Mouse (Mus musculus): ENCODE measurements around the gene Milr1. TPM values are rescaled to one million over a fixed set of nuclear protein-coding genes. Genes with fewer than 3 reads are reported as not detected.
A peak's percentile ranks its signal among the peaks of the same experiment; 100 is the strongest.

Milr1 gene
- polyA plus RNA-seq, 1 experiment from 2014 or later: 1.9 TPM

GRCm38 (mm10) chr11:106760511-106760910, 9.5 kb downstream of the Milr1 start:
- ATAC-seq (ENCODE audit: low read depth): no peak

DNA sequence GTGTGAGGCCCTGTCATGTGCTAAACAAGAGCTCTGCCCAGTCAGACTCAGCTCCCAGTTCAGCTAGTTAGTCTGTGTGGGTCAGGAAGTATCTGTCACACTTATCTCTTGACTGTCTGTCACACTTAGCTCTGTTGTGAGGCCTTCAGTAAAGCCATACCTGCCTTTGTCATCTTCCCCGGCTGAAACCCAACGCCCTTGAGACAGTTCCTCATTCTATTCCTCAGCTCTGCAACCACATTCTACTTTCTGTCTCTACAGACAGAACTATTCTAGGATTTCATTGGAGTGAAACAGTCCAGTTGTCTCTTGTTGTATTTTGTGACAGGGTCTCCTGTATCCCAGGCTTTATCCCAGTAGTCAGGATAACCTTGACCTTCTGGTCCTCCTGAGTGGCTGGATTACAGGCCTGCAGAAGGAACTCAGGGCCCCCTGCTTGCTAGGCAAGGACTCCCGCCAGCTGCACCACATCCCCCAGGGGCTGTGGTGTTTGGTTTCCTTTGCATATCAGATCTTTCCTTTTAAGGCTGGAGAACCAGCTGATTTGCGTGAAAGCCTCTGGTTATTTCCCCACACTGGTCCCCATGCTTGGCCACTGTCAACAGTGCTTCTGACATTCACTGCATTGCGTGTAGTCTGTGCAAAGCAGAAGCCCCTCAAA, 11.2 kb downstream of the Milr1 start:
- peaks cover 12% of the 10 kb centered on the region for H3K36me3 ChIP-seq (ENCODE audit: control insufficient read depth, insufficient read depth, low read length)
- ATAC-seq (ENCODE audit: low read depth): peak; percentile 89
- H3K4me1 ChIP-seq (replicated peaks; ENCODE audit: control insufficient read depth, insufficient read depth, low read length): peaks cover 8% of the 10 kb centered on the region
- 20% methylated on average over 5 of the region's 5 CpGs for WGBS
- H3K4me3 ChIP-seq (ENCODE audit: low read length): no peak overlapping the region
- no peak overlapping the region for H3K9ac ChIP-seq (ENCODE audit: low read length)
- peak overlapping the region; percentile 81 for H3K27ac ChIP-seq (ENCODE audit: low read length)
- H3K9me3 ChIP-seq (ENCODE audit: control insufficient read depth, low read length): no peaks in the 10 kb centered on the region
- no peak overlapping the region for H3K4me2 ChIP-seq (ENCODE audit: low read depth, low read length)
- H3K27me3 ChIP-seq (ENCODE audit: control insufficient read depth, insufficient read depth, low read depth, low read length): no peaks in the 10 kb centered on the region

More at GRCm38 (mm10) chr11:106760511-106760910, 9.5 kb downstream of the Milr1 start:
- 91% methylated on average over 5 of the region's 5 CpGs for WGBS
- Histone ChIP-seq H3K4me1 (replicated peaks; ENCODE audit: control insufficient read depth, insufficient read depth, low read length) (peaks cover 8% of the 10 kb centered on the region), H3K9ac (ENCODE audit: low read length) (no peak overlapping the region), H3K27me3 (ENCODE audit: control insufficient read depth, insufficient read depth, low read depth, low read length) (no peaks in the 10 kb centered on the region), H3K9me3 (ENCODE audit: control insufficient read depth, low read length) (no peaks in the 10 kb centered on the region), H3K4me3 (ENCODE audit: low read length) (no peak overlapping the region), H3K4me2 (ENCODE audit: low read depth, low read length) (no peak overlapping the region), H3K27ac (ENCODE audit: low read length) (no peak overlapping the region), H3K36me3 (ENCODE audit: control insufficient read depth, insufficient read depth, low read length) (no peaks in the 10 kb centered on the region)

- peaks cover 17% of the 10 kb centered on the region for H3K36me3 ChIP-seq (ENCODE audit: control insufficient read depth, insufficient read depth, low read length)
- no peak overlapping the region for H3K4me3 ChIP-seq (ENCODE audit: low read length)
- no peak overlapping the region for H3K4me2 ChIP-seq (ENCODE audit: low read depth, low read length)
- peak; percentile 10; the same call in 1 of the 2 replicates for ATAC-seq (ENCODE audit: low read depth)
- peak overlapping the region; percentile 81 for H3K27ac ChIP-seq (ENCODE audit: low read length)
- 64% methylated on average over 9 of the region's 9 CpGs for WGBS
- H3K27me3 ChIP-seq (ENCODE audit: control insufficient read depth, insufficient read depth, low read depth, low read length): no peaks in the 10 kb centered on the region
- no peak overlapping the region for H3K9ac ChIP-seq (ENCODE audit: low read length)
- peaks cover 2% of the 10 kb centered on the region for H3K9me3 ChIP-seq (ENCODE audit: control insufficient read depth, low read length)
- H3K4me1 ChIP-seq (replicated peaks; ENCODE audit: control insufficient read depth, insufficient read depth, low read length): peaks cover 8% of the 10 kb centered on the region
Observed at GRCm38 (mm10) chr11:106762800-106763185, 11.8 kb downstream of the Milr1 start.

- H3K27me3 ChIP-seq (ENCODE audit: control insufficient read depth, insufficient read depth, low read depth, low read length): no peaks in the 10 kb centered on the region
- no peak overlapping the region for H3K27ac ChIP-seq (ENCODE audit: low read length)
- H3K4me1 ChIP-seq (replicated peaks; ENCODE audit: control insufficient read depth, insufficient read depth, low read length): peaks cover 8% of the 10 kb centered on the region
- H3K36me3 ChIP-seq (ENCODE audit: control insufficient read depth, insufficient read depth, low read length): peaks cover 40% of the 10 kb centered on the region
- H3K9ac ChIP-seq (ENCODE audit: low read length): no peak overlapping the region
- peaks cover 6% of the 10 kb centered on the region for H3K9me3 ChIP-seq (ENCODE audit: control insufficient read depth, low read length)
- no peak overlapping the region for H3K4me2 ChIP-seq (ENCODE audit: low read depth, low read length)
- no peak for ATAC-seq (ENCODE audit: low read depth)
- H3K4me3 ChIP-seq (ENCODE audit: low read length): no peak overlapping the region
- 89% methylated on average over 4 of the region's 4 CpGs for WGBS
Observed at GRCm38 (mm10) chr11:106766611-106767162, 15.7 kb downstream of the Milr1 start.

DNA sequence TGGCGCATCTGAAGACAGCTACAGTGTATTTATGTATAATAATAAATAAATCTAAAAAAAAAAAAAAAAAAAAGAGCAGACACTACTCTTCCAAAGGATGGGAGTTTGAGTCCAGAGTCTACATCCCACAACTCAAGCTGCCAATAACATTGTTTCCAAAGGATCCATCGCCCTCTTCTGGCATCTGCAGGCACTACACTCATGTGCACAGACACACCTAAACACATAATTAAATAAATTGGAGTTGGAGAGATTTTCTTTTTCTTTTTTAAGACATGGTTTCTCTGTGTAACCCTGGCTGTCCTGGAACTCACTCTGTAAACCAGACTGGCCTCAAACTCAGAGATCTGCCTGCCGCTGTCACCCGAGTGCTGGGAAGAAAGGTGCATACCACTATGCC, 16.5 kb downstream of the Milr1 start:
- no peak for ATAC-seq (ENCODE audit: low read depth)
- Histone ChIP-seq H3K36me3 (ENCODE audit: control insufficient read depth, insufficient read depth, low read length) (peaks cover 47% of the 10 kb centered on the region), H3K4me2 (ENCODE audit: low read depth, low read length) (no peak overlapping the region), H3K9ac (ENCODE audit: low read length) (no peak overlapping the region), H3K9me3 (ENCODE audit: control insufficient read depth, low read length) (peaks cover 6% of the 10 kb centered on the region), H3K27ac (ENCODE audit: low read length) (no peak overlapping the region), H3K27me3 (ENCODE audit: control insufficient read depth, insufficient read depth, low read depth, low read length) (no peaks in the 10 kb centered on the region), H3K4me3 (ENCODE audit: low read length) (no peak overlapping the region), H3K4me1 (replicated peaks; ENCODE audit: control insufficient read depth, insufficient read depth, low read length) (peaks cover 5% of the 10 kb centered on the region)
- WGBS: 90% methylated on average over 4 of the region's 4 CpGs

DNA sequence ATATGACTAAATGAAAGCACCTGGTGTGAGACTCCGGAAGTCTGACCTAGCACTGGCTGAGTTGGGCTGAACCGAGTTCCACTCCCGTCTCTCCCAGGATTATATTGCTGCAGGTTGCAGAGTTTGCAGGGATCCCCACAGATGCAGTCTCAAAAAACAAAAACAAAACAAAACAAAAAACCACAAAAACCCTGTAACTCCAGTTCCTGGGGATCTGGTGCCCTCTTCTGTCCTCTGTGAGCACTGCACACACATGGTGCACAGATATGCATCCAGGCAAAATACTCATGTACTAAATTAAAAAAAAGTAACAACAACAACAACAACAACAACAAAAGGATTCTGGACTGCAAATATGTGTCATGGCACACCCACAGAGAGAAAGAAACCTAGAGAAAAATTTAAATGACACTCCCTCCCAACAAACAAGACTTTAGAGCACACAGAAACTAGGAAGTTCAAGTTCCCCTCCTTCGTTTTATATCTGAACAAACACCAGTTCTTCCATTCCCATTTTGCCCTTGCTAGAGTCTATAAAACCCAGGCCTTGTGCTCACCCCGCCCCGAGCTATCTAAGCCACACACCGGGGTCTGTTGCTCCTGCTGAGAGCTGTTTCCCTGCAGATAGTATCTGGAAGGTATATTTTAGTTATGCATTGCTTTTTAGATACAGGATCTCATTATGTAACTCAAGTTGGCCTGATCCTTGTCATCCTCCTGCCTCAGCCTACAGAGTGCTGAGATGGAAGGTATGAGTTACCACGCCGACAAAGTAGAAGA, 19.4 kb downstream of the Milr1 start:
- peaks cover 6% of the 10 kb centered on the region for H3K9me3 ChIP-seq (ENCODE audit: control insufficient read depth, low read length)
- no peak overlapping the region for H3K9ac ChIP-seq (ENCODE audit: low read length)
- no peak overlapping the region for H3K27ac ChIP-seq (ENCODE audit: low read length)
- ATAC-seq (ENCODE audit: low read depth): no peak
- no peaks in the 10 kb centered on the region for H3K27me3 ChIP-seq (ENCODE audit: control insufficient read depth, insufficient read depth, low read depth, low read length)
- WGBS: 97% methylated on average over 9 of the region's 9 CpGs
- H3K4me1 ChIP-seq (replicated peaks; ENCODE audit: control insufficient read depth, insufficient read depth, low read length): no peaks in the 10 kb centered on the region
- peaks cover 68% of the 10 kb centered on the region for H3K36me3 ChIP-seq (ENCODE audit: control insufficient read depth, insufficient read depth, low read length)
- H3K4me2 ChIP-seq (ENCODE audit: low read depth, low read length): no peak overlapping the region
- H3K4me3 ChIP-seq (ENCODE audit: low read length): no peak overlapping the region

- Histone ChIP-seq H3K27me3 (ENCODE audit: control insufficient read depth, insufficient read depth, low read depth, low read length) (no peaks in the 10 kb centered on the region), H3K9ac (ENCODE audit: low read length) (no peak overlapping the region), H3K4me1 (replicated peaks; ENCODE audit: control insufficient read depth, insufficient read depth, low read length) (no peaks in the 10 kb centered on the region), H3K36me3 (ENCODE audit: control insufficient read depth, insufficient read depth, low read length) (peaks cover 48% of the 10 kb centered on the region), H3K4me3 (ENCODE audit: low read length) (no peak overlapping the region), H3K27ac (ENCODE audit: low read length) (no peak overlapping the region), H3K4me2 (ENCODE audit: low read depth, low read length) (no peak overlapping the region), H3K9me3 (ENCODE audit: control insufficient read depth, low read length) (0 out of 2 replicates have a peak, but pooled peaks cover 2% of the 10 kb centered on the region)
- WGBS: 91% methylated on average over 9 of the region's 9 CpGs
- ATAC-seq (ENCODE audit: low read depth): no peak
Observed at GRCm38 (mm10) chr11:106773061-106773460, 22.0 kb downstream of the Milr1 start.

GRCm38 (mm10) chr11:106776960-106777359, 25.9 kb downstream of the Milr1 start:
- no peak overlapping the region for H3K27ac ChIP-seq (ENCODE audit: low read length)
- H3K9me3 ChIP-seq (ENCODE audit: control insufficient read depth, low read length): no peaks in the 10 kb centered on the region
- H3K36me3 ChIP-seq (ENCODE audit: control insufficient read depth, insufficient read depth, low read length): peaks cover 35% of the 10 kb centered on the region
- H3K4me3 ChIP-seq (ENCODE audit: low read length): no peak overlapping the region
- no peaks in the 10 kb centered on the region for H3K4me1 ChIP-seq (replicated peaks; ENCODE audit: control insufficient read depth, insufficient read depth, low read length)
- H3K4me2 ChIP-seq (ENCODE audit: low read depth, low read length): no peak overlapping the region
- ATAC-seq (ENCODE audit: low read depth): no peak
- H3K9ac ChIP-seq (ENCODE audit: low read length): no peak overlapping the region
- 85% methylated on average over 4 of the region's 4 CpGs for WGBS
- H3K27me3 ChIP-seq (ENCODE audit: control insufficient read depth, insufficient read depth, low read depth, low read length): no peaks in the 10 kb centered on the region

DNA sequence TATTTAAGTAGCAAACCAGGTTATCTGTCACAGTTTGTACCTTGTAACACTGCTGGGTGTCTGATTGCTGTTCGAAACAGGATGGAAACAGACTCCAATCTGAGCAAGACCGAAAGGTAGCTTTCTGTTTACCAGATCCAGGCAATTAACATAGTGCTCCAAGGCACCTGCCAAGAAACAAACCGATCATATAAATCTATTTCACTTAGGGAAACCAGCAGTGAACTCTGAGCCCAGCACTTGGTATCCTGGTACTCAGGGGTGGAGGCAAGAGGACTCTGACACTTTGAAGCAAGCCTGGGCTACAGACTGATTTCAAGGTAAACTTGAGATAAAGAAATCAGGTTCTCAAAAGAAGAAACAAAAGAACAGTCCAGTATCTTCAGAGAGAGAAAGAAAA, 26.4 kb downstream of the Milr1 start:
- no peak overlapping the region for H3K27ac ChIP-seq (ENCODE audit: low read length)
- H3K36me3 ChIP-seq (ENCODE audit: control insufficient read depth, insufficient read depth, low read length): peaks cover 35% of the 10 kb centered on the region
- no peaks in the 10 kb centered on the region for H3K4me1 ChIP-seq (replicated peaks; ENCODE audit: control insufficient read depth, insufficient read depth, low read length)
- H3K9me3 ChIP-seq (ENCODE audit: control insufficient read depth, low read length): no peaks in the 10 kb centered on the region
- H3K27me3 ChIP-seq (ENCODE audit: control insufficient read depth, insufficient read depth, low read depth, low read length): no peaks in the 10 kb centered on the region
- no peak overlapping the region for H3K4me2 ChIP-seq (ENCODE audit: low read depth, low read length)
- H3K4me3 ChIP-seq (ENCODE audit: low read length): no peak overlapping the region
- ATAC-seq (ENCODE audit: low read depth): no peak
- H3K9ac ChIP-seq (ENCODE audit: low read length): no peak overlapping the region
- 85% methylated on average over 3 of the region's 3 CpGs for WGBS
